Mouse (Mus musculus) heart, embryonic 12.5 days (tissue): ENCODE measurements around the gene Fdxacb1. TPM values are rescaled to one million over a fixed set of nuclear protein-coding genes. Genes with fewer than 3 reads are reported as not detected.
A peak's percentile ranks its signal among the peaks of the same experiment; 100 is the strongest.

Experiments
- ATAC-seq: fragments of 200-750 bp; cut with Nextera tagmentation; 2 replicates; pipeline ENCODE4 v1.8.0; 2017; ENCODE audit warnings: moderate TSS enrichment, moderate library complexity; ENCODE audit not compliant: insufficient number of reproducible peaks, low FRiP score
- H3K27ac ChIP-seq: fragments of 300-500 bp; sonication (generic); 2 replicates; pipeline ENCODE4 v1.5.1; 2016; ENCODE audit warnings: mild to moderate bottlenecking, moderate library complexity; ENCODE audit not compliant: poor library complexity, severe bottlenecking
- H3K27me3 ChIP-seq: fragments of 300-500 bp; sonication (generic); replicated peaks from 2 replicates; pipeline ENCODE4 v1.6.1; 2016; ENCODE audit warnings: mild to moderate bottlenecking, moderate library complexity
- H3K36me3 ChIP-seq: fragments of 300-500 bp; sonication (generic); 2 replicates; pipeline ENCODE4 v1.6.1; 2016; ENCODE audit warnings: mild to moderate bottlenecking, moderate library complexity
- H3K4me1 ChIP-seq: fragments of 300-500 bp; sonication (generic); replicated peaks from 2 replicates; pipeline ENCODE4 v1.6.1; 2016; ENCODE audit warnings: mild to moderate bottlenecking
- H3K4me2 ChIP-seq: fragments of 300-500 bp; sonication (generic); 2 replicates; pipeline ENCODE4 v1.6.1; 2016; ENCODE audit warnings: mild to moderate bottlenecking, moderate library complexity
- H3K4me3 ChIP-seq: fragments of 300-500 bp; sonication (generic); 2 replicates; pipeline ENCODE4 v1.5.1; 2016; ENCODE audit warnings: mild to moderate bottlenecking
- H3K9ac ChIP-seq: fragments of 300-500 bp; sonication (generic); 2 replicates; pipeline ENCODE4 v1.6.1; 2016; ENCODE audit warnings: mild to moderate bottlenecking, moderate library complexity
- H3K9me3 ChIP-seq: fragments of 300-500 bp; sonication (generic); replicated peaks from 2 replicates; pipeline ENCODE4 v1.6.1; 2016; ENCODE audit warnings: mild to moderate bottlenecking, moderate library complexity
- WGBS: fragments of 180-500 bp; shearing (Covaris S2); methylation state at CpG from one replicate; pipeline ENCODE4 v1.1.7; 2016; 5-methylcytosine and 5-hydroxymethylcytosine counted together
- polyA plus RNA-seq: library from polyadenylated mRNA; unstranded; fragments of >200 nt; fragmentation: Nextera tagmentation; extraction: Ambion mirVana; gene quantifications from 2 replicates; pipeline ENCODE4 v1.2.1, GENCODE M21; 2016

The Fdxacb1 gene
- polyA plus RNA-seq, 1 experiment from 2014 or later, result 10.3 TPM

- ATAC-seq, result no peak
- peak overlapping the region; percentile 99 for H3K27ac ChIP-seq
- peaks cover 51% of the 10 kb centered on the region for H3K4me1 ChIP-seq
- WGBS, result 42% methylated on average over 6 of the region's 6 CpGs
- H3K27me3 ChIP-seq, result no peaks in the 10 kb centered on the region
- peak overlapping the region; percentile 93 for H3K9ac ChIP-seq
- H3K36me3 ChIP-seq, result peaks cover 9% of the 10 kb centered on the region
- peak overlapping the region; percentile 74 for H3K4me3 ChIP-seq
- peak overlapping the region; percentile 66 for H3K4me2 ChIP-seq
- no peaks in the 10 kb centered on the region for H3K9me3 ChIP-seq
These were observed 17.3 kb upstream of the Fdxacb1 start for GRCm38 (mm10) chr9:50750706-50751105.

DNA sequence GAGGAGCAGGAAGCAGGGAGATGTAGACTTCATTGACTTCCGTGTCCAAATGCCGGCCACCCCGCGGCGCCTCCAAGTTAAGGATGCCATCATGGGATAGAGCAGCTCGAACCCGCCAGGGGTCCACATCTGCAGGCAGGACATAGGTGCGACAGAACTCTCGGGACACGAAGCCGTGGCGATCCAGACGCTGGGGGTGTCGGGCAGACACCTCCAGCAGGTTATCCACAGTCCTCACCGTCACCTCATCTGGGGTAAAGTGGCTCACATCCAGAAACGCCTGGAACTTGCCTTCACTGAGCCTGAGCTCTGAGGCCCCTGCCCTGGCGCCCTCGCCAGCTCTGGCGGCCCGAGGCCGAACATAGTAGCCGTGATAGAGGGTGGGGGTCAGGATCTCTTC is 16.7 kb upstream of the Fdxacb1 start, which contains the start of gene Cryab:
Gene Cryab (plus strand): TSS at position 3 of the 400 bp plus-strand sequence.
- peaks cover 52% of the 10 kb centered on the region for H3K4me1 ChIP-seq
- ATAC-seq, result no peak; the same call in 1 of the 2 replicates

GRCm38 (mm10) chr9:50752054-50752602 is 15.9 kb upstream of the Fdxacb1 start, which contains the start of gene Hspb2:
TSS of gene Hspb2 (minus strand) at chr9:50752354.
- Histone ChIP-seq H3K4me2 (peak within 1 kb of the TSS; percentile 66), H3K27me3 (no peaks in the 10 kb centered on the region), H3K36me3 (peaks cover 21% of the 10 kb centered on the region), H3K27ac (peak within 1 kb of the TSS; percentile 99), H3K4me1 (peaks cover 44% of the 10 kb centered on the region), H3K9ac (peak within 1 kb of the TSS; percentile 93), H3K4me3 (peak within 1 kb of the TSS; percentile 74), H3K9me3 (no peaks in the 10 kb centered on the region)
- WGBS, result 33% methylated on average over 14 of the region's 14 CpGs
- peak; percentile 83 for ATAC-seq

More for the DNA sequence above, 16.7 kb upstream of the Fdxacb1 start, which contains the start of gene Cryab:
- H3K9me3 ChIP-seq, result no peaks in the 10 kb centered on the region
- H3K4me2 ChIP-seq, result peak within 1 kb of the TSS; percentile 66
- H3K27me3 ChIP-seq, result no peaks in the 10 kb centered on the region
- peaks cover 15% of the 10 kb centered on the region for H3K36me3 ChIP-seq
- WGBS, result 31% methylated on average over 22 of the region's 22 CpGs
- H3K9ac ChIP-seq, result peak within 1 kb of the TSS; percentile 93
- H3K27ac ChIP-seq, result peak within 1 kb of the TSS; percentile 99
- peak within 1 kb of the TSS; percentile 74 for H3K4me3 ChIP-seq

GRCm38 (mm10) chr9:50752784-50753615 is 15.0 kb upstream of the Fdxacb1 start:
- H3K36me3 ChIP-seq, result peaks cover 21% of the 10 kb centered on the region
- H3K27me3 ChIP-seq, result no peaks in the 10 kb centered on the region
- peak overlapping the region; percentile 66 for H3K4me2 ChIP-seq
- peak overlapping the region; percentile 93 for H3K9ac ChIP-seq
- peak overlapping the region; percentile 99 for H3K27ac ChIP-seq
- ATAC-seq, result peak; percentile 84
- WGBS, result 34% methylated on average over 17 of the region's 17 CpGs
- peak overlapping the region; percentile 74 for H3K4me3 ChIP-seq
- peaks cover 37% of the 10 kb centered on the region for H3K4me1 ChIP-seq
- no peaks in the 10 kb centered on the region for H3K9me3 ChIP-seq

DNA sequence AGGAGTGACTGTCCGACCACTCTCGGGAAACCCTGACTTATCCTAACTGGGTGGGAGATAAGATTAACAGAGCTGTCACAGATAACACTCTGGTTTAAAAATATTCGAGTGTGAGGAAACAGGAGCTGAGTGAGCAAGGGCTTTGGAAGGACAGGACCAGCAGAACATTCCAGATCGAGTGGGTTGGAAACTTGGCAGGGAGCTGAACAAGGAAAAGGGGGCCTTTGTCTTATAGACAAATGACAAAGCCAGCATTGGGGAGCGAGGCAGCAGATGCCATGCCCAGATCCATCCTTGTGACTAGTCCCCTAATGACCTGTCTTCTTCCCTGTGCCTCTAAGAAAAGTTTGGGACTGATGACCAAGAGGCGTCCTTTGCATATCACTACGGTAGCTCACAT is 14.1 kb upstream of the Fdxacb1 start:
- ATAC-seq, result no peak
- H3K27ac ChIP-seq, result peak overlapping the region; percentile 99
- peak overlapping the region; percentile 74 for H3K4me3 ChIP-seq
- peak overlapping the region; percentile 66 for H3K4me2 ChIP-seq
- WGBS, result 9% methylated on average over 7 of the region's 7 CpGs
- peaks cover 21% of the 10 kb centered on the region for H3K36me3 ChIP-seq
- H3K4me1 ChIP-seq, result peaks cover 32% of the 10 kb centered on the region
- no peaks in the 10 kb centered on the region for H3K27me3 ChIP-seq
- peak overlapping the region; percentile 93 for H3K9ac ChIP-seq
- no peaks in the 10 kb centered on the region for H3K9me3 ChIP-seq

GRCm38 (mm10) chr9:50756711-50757110 is 11.3 kb upstream of the Fdxacb1 start:
- H3K9me3 ChIP-seq, result no peaks in the 10 kb centered on the region
- ATAC-seq, result no peak
- H3K27me3 ChIP-seq, result no peaks in the 10 kb centered on the region
- H3K4me1 ChIP-seq, result peaks cover 28% of the 10 kb centered on the region
- no peak overlapping the region for H3K4me2 ChIP-seq
- 65% methylated on average over 5 of the region's 5 CpGs for WGBS
- no peak overlapping the region for H3K4me3 ChIP-seq
- peaks cover 21% of the 10 kb centered on the region for H3K36me3 ChIP-seq
- H3K9ac ChIP-seq, result no peak overlapping the region
- H3K27ac ChIP-seq, result no peak overlapping the region

- ATAC-seq, result no peak
- Histone ChIP-seq H3K4me1 (no peaks in the 10 kb centered on the region), H3K36me3 (peaks cover 3% of the 10 kb centered on the region), H3K27ac (no peak overlapping the region), H3K4me3 (no peak overlapping the region), H3K27me3 (no peaks in the 10 kb centered on the region), H3K4me2 (no peak overlapping the region), H3K9ac (no peak overlapping the region), H3K9me3 (no peaks in the 10 kb centered on the region)
- WGBS, result 61% methylated on average over 6 of the region's 6 CpGs
These were observed 6.4 kb upstream of the Fdxacb1 start for GRCm38 (mm10) chr9:50761520-50762243.

DNA sequence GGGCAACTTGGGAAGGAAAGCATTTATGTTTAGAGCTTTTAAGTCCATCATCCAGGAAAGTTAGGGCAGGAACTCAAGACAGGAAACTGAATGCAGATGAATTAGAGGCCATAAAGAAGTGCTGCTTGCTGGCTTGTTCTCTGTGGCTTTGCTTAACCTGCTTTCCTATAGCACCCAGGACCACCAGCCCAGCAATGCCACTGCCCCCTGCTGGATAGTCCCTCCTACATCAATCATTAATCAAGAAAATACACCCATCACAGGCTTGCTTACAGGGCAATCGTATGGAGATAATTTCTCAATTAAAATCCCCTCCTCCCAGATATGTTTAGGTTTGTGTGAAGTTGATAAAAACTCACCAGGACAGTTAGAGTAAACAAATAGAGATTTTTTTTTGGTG is 4.7 kb upstream of the Fdxacb1 start:
- Histone ChIP-seq H3K4me2 (no peak overlapping the region), H3K4me3 (no peak overlapping the region), H3K9me3 (no peaks in the 10 kb centered on the region), H3K9ac (no peak overlapping the region), H3K27me3 (no peaks in the 10 kb centered on the region), H3K27ac (no peak overlapping the region), H3K4me1 (peaks cover 4% of the 10 kb centered on the region), H3K36me3 (no peaks in the 10 kb centered on the region; the same call in 1 of the 2 replicates)
- 64% methylated on average over 1 of the region's 1 CpGs for WGBS
- ATAC-seq, result no peak

GRCm38 (mm10) chr9:50767531-50768106 is 417 bp upstream of the Fdxacb1 start:
- peak overlapping the region; percentile 70 for H3K9ac ChIP-seq
- peak overlapping the region; percentile 91 for H3K27ac ChIP-seq
- peaks cover 13% of the 10 kb centered on the region for H3K4me1 ChIP-seq
- peak; percentile 1; the same call in 1 of the 2 replicates for ATAC-seq
- H3K9me3 ChIP-seq, result no peaks in the 10 kb centered on the region
- H3K36me3 ChIP-seq, result peaks cover 10% of the 10 kb centered on the region
- H3K4me2 ChIP-seq, result peak overlapping the region; percentile 92
- H3K4me3 ChIP-seq, result peak overlapping the region; percentile 62
- no peaks in the 10 kb centered on the region for H3K27me3 ChIP-seq
- WGBS, result 6% methylated on average over 17 of the region's 17 CpGs

DNA sequence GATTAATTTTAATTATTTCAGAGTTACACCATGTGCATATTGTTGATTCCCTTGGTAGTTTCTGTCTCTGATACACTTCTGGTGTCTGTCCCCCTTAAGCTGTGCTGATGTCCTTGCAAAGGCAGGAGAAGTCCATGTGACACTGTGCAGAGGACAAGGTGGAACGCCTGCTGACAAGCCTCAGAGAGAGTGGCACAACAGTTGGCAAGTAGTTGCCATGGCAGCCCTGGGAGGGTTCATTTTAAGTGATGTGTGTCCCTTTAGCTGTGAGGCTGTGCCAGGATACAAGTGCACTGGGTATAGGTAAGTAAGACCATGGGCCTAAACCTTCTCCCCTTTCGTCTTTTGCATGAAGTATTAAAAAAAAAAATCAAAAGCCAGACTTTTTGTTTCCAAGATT is 2.0 kb downstream of the Fdxacb1 start:
- H3K9me3 ChIP-seq, result no peaks in the 10 kb centered on the region
- ATAC-seq, result no peak
- peaks cover 13% of the 10 kb centered on the region for H3K4me1 ChIP-seq
- no peak overlapping the region for H3K9ac ChIP-seq
- H3K36me3 ChIP-seq, result peaks cover 10% of the 10 kb centered on the region
- H3K4me3 ChIP-seq, result no peak overlapping the region
- no peak overlapping the region for H3K27ac ChIP-seq
- no peaks in the 10 kb centered on the region for H3K27me3 ChIP-seq
- 64% methylated on average over 2 of the region's 2 CpGs for WGBS
- H3K4me2 ChIP-seq, result no peak overlapping the region
